Mouse (Mus musculus) activated CD4-positive, CD25-positive, alpha-beta regulatory T cell, adult 4 months (primary cell): Measurements from ENCODE around the gene Lgsn. TPM values are rescaled to one million over a fixed set of nuclear protein-coding genes. Genes with fewer than 3 reads are reported as not detected.
A peak's percentile ranks its signal among the peaks of the same experiment; 100 is the strongest.

Source experiments
- ATAC-seq: one replicate; pipeline ENCODE4 v1.8.0; 2017
- polyA plus RNA-seq, 2 experiments: library from polyadenylated mRNA; unstranded; fragments of 100-300 nt; shearing (Covaris generic); gene quantifications; one replicate each; pipeline ENCODE4 v1.2.1; 2017

Gene Lgsn
- polyA plus RNA-seq = not detected

DNA sequence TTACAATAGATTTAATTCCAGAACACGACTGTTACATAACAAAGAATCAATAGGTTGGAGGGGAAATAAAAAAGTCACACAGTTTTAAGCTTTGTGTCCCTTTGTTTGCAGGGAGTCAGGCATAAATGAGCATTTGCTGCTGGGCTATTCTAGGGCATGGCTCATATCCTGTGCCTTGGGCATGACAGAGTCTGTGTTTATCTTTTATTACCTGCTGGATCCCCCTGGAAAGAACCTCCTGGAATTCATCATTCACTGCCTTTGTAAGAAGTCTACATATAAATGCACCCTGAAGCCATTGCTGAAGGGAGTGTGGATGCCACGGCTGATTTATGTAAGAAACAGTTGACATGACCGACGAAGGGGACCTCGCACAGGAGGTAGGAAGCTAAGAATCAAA lies at the start of gene Lgsn:
TSS of gene Lgsn (plus strand) at position 301 of the 400 bp plus-strand sequence.
- no peak for ATAC-seq

DNA sequence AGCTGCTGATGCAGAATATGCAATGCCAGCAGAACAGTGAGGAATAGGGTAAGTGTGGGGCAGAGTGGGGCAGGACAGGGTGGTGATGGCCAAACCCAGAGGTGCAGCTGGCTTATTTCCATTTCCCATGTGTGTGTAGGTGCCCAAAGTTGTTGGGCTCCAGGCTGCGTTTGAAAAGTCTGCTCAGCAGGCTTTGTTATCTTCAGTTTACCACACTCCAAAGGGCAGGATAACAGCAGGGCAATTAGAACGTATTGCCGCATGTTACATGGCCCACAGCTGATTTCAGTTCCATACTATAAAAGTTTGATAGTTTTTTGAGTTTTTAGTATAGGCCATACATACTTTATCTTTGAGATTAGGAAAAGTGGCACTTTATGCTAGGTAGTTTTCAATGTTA lies 37.8 kb upstream of the Lgsn start:
- ATAC-seq = no peak

DNA sequence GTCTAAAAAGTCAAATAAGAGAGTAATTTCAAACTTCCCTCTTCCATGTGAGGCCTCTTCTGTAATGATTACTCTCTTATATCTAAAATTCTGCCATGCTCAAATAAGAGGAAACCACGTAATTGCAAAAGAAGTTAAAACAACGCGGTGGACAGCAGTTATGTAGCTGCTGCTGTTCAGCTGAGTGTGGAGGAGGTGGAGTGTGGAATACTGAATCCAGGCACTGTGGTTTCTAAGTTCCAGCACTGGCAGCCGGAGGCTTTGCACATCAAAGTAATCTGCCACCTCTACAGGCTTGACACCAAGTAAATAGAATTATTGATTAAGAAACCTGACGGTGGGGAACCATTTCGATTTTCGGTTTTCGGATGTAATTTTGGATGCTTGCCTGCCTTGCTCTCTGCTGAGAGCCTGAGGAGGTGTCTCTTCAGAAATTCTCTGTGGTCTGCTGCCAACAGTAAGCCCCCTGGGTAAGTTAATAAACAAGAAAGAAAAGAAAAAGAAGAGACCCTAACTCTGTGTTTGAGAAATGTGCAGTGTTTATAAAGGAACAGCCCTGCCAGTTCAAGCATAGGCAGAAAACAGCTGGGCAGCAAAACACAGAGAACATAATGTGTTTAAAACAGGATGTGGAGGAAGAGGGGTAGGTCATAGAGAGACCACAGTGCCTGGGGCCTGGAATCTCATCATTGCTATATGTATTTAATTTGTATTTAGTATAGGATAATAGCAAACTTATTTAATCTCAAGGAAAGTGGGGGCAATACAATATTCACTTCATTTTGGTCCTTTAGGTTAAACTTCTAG lies 33.7 kb upstream of the Lgsn start:
- ATAC-seq = no peak

DNA sequence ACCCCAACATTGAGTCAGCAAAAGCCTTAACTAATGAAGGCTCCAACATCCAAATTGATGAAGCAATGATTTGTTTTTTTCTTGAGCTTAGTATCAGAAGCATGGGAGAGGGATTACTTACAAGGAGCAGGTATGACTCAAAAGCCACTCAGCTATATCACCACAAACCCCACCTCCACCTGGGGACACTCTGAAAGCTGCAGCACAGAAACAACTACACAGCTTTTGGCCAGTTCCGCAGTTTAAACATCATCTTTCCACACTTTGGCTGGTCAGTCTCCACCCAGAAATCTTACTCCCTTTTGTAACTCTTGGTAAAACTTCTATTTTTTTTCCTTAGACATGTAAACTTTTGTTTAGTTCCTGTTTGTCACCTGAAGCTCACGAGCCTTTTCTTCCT lies 32.6 kb upstream of the Lgsn start:
- ATAC-seq = no peak

DNA sequence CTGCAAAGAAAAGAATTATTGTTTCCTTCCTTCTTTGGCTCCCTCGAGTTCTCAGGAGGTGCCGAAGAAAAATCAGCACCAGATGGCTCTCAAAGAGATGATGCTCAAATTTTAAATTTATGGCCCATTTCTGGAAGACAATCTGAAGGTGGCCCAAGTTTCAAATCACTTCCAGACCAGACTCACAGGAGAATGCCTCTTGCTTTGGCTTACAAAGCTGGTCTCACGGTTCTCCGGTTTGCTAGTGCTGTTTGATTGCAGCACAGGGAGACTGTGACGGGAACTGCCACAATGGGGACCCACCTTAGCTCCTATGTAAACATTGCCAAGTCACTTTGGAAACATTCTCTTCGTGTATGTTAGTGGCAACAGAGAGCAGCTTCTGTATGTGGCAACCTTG lies 26.5 kb upstream of the Lgsn start:
- no peak for ATAC-seq

DNA sequence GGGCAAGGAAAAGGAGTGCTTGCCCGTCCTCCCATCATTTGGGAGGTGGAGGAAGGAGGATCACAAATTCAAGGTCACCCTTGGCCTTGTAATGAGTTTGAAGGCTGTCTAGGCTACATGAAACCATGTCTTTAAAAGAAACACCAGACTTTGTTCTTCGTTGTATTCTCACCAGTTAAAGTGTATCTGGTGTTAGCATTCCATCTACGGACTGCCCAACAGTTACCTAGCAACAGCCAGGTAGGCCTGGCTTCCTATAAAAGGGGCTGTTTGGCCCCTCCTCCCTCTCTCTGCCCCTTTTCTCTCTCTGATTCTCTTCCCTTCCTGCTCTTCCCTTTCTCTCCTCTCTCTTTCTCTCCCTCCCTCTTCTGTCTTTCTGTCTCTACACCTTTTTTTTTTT lies 25.7 kb upstream of the Lgsn start:
- ATAC-seq = no peak

DNA sequence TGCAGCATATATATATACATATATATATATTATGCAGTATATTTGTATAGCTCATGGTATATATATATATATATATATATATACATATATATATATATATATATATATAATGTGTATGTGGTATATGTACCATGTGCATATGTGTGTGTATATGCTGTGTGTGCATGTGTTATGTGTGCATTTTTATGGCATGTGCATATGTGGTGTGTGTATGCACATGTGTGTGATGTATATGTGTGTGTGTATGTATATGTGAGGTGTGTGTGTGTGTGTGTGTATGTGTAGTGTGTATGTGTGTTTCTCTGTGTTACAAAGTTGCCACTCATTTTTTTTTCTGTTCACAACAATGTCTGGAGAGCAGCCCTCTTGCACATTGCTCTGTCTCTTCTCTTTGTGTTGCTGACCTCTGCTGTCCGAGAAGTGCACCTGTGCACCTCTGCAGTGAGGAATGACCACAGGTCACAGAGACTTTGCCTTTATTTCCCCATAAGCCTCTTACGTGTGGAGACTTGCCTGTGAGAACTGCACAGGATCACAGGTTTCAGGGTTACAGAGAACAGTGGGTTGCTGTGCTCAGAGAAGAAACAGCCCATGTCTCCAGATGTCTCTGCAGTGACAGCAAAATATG lies 23.3 kb upstream of the Lgsn start:
- ATAC-seq = no peak

DNA sequence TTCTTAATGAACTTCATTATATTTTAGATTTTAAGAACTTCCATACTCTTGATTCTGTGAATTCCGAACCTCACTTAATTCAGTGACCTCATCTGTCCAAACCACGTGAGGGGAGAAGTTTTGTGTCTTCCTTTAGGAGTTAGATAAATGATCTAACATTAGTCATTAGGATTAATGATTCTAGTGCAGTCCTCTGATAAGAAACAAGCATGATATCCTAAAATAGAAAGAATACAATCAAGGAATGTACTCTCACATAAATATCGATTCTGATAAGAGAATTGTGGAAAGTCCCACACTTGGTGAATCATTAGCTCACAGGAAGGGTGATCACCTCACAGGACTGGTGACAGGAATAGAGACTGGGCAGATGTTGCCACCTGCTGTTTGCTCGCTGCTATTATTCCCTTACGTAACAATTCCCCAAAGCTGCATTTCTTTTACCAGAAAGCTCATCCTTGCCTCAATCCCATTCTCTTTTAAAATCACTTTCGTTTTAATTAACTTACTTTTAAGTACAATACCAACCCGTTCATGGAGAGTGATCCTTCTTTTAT lies 22.3 kb upstream of the Lgsn start:
- ATAC-seq = peak; percentile 66

DNA sequence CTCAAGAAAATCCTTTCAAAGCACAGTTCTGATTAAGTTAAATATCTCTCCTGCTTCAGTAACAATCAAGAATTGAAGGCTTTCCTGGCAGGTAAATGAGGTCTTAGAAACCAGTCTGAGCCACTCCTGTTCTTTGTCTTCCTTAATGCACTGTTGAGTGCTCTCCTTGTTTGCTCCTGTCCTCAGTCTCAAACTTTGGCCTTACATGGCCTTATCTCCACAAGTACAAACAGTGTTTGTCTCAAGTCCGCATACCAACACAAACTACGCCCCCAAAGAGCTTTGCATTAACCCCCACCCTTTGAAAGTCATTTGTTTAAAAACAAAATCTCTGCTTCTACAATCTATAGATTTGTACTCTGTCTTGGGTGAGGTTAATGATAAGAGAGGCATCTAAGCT lies 20.0 kb upstream of the Lgsn start:
- ATAC-seq = no peak

DNA sequence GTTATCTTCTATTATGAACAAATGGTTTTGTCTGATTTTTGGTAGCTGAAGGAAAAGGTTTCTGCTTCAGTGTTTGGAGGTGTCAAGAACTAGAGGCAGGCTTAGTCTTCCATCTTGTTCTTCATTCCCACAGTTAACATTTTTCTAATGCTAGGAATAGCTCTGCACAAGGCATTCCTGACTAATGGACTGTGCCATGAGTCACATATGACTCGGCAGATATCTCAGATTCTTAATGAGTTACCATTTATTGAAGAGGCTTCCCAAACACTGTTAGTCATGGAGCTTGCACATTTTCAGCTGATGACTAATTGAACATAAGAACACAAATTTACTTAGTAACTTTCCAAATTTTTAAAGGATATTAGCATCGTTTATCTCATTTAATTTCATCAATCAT lies 19.3 kb upstream of the Lgsn start:
- no peak for ATAC-seq

DNA sequence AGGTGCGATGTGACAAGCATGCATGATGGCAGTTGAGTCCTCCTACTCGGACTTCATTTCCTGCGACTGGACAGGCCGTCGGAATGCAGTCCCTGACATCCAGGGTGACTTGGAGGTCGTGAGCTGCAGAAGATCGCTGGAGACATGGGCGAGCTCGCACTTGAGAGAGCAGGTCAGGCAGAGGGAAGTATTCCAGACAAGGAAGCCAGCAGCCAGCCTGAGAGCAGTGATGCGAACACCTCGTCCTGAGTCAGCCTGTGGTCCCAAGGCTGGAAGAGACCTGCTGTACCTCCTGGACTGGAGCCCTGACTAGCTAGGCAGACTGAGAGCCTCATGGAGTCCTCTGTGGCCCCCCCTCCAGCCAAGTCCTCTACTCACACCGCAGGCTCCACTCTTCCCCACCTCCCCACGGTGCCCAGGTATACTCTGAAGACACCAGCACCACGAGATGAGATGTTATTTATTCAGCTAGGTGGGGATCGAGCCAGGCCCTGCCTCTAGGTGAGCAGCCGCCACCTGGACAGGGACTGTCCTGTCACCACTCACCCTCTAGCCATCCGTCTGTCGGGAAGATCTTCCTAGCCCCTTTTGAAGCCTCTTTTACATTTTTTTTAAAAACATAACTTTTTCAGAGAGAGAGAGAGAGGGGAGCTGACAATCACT lies 11.5 kb upstream of the Lgsn start:
- no peak for ATAC-seq

DNA sequence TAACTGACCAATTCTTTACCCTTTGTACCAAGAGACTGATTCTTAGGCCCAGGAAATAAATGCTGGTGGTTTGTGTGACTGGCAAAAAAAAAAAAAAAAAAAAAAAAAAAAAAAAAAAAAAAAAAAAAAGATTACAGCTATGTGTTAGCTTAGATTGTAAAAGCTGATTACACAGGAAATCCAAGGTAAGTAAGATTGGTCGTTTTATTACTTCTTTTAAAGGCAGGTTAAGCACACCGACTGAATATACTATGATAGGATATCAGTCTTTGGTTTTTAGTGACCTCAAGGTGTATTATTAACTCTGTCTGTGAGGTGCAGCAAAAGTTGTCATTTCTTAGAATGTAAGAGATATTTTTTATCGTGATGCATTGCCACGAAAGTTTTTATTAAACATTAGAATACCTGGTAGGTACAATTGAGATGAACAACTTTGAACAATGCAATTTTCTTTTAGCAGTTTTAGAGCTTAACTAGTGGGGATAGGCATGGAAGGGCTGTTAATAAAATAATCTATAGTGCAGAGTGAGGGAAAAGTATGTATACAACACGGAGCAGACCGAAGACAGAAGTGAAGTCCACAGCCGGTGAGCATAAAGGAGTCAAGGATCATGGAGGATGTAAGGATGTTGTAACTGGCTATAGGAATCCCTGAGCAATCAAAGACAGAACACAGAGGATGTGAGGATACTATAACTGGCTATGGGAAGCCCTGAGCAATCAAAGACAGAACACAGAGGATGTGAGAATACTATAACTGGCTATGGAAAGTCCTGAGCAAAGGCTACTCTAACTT lies 10.7 kb upstream of the Lgsn start:
- no peak for ATAC-seq

DNA sequence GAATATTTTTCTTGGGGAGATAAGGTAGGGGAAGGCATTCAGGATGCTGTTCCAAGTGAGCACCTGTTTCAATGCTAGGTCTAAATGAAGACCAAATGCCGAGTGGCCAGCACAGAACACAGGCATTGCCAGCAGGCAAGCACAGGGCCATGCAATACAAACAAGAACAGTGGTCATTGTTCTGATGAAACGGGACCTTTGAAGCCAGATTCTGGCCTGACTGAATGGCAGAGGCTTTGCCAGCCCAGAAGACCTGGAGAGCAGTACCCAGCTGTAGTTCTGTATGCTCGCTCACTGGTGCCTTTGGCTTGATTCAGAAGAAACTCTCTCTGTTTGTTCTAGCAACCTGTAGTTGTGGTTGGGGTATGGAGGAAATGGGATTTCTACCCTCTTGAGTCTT lies 800 bp upstream of the Lgsn start:
- no peak for ATAC-seq

DNA sequence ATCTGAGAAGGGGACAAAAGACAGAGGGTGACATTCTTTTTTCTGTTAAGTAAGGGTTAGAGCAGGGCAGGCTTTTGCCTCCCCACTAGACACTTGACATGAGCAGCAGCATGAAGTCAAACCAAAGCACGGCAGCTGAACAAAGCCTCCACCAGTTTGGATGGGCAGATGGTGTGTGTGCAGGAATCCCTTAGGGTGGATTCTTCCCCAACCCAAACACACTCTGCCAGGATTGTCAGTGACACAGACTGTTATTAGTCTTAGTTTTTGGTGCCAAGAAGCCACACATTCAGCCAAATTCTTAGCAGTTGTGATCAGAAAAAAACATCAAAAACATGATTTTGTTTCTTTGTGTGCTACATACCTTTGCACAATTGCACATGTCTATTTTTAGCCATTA lies 2.1 kb downstream of the Lgsn start:
- no peak for ATAC-seq

DNA sequence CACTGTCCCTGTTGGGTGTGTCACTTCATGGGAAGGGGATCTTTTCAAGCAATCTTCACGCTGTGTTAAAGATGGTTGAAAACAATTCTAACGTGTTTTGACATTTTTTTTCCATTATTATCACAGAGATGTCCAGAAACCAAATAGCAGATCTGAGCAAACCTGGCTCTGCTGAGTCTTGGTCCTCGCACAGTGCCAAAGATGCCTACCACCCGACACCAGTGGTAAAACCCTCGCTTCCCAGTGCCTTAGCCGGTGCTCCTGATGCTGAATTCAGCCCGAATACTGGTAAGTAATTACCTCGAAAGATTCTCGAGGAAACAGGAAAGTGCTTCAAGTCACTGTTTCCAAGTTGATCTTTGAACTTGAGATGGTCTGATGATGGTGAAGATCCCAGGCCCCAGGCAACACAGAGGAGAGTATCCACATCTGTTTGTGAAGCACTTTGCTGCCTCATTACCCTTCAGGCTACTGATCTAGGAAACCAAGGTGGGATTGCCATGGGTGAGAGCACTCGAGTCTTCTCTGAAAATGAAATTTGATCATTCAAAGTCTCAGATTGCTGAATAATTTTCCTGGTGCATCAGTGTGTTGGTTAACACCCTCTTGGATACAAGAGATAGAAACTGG lies 14.2 kb downstream of the Lgsn start:
- no peak for ATAC-seq

DNA sequence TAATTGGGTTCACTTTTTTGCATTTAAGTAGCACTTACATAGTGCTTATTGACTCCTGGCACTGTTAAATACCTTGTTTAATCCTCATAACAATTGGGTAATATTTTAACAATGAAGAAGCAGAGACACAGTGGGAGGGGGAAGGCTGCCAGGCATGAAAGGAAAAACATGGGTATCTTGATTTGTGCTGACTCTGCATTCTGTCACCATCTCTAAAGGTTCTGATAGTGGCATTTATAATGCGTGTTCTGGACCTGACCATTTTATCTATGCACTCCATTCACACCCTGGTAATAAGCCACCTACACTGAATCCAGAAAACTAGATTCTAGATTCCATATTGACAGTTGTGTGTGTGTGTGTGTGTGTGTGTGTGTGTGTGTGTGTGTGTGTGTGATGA lies 19.4 kb downstream of the Lgsn start:
- no peak for ATAC-seq

DNA sequence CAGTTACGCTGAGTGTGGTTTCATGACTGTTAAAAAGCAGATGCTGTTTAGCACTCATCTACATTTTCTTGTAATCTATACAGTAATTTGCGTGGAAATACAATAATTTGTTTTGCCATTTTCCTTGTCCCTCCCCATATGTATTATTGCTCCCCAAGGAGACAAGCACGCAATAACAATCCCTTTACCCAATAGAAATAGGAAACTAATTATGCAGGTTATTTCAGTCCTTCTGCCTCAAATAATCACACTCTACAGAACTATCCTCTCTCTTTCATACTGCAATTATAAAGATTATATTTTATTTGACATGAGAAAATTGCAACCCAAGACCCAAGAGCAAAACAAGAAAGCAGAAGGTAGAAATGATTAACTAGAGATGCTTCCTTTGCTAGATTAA lies 20.8 kb downstream of the Lgsn start:
- no peak for ATAC-seq

DNA sequence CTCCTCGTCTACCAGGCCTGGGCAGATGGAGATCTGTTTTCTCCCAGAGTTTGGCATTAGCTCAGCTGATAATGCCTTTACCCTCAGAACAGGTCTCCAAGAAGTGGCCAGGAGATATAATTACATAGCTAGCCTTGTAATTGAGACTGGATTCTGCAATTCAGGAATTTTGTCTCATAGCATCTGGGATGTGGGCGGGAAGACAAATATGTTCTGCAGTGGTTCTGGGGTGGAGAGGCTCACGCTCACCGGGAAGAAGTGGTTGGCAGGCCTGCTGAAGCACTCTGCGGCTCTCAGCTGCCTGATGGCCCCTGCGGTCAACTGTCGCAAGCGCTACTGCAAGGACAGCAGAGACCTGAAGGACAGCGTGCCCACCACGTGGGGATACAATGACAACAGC lies 27.6 kb downstream of the Lgsn start:
- no peak for ATAC-seq

DNA sequence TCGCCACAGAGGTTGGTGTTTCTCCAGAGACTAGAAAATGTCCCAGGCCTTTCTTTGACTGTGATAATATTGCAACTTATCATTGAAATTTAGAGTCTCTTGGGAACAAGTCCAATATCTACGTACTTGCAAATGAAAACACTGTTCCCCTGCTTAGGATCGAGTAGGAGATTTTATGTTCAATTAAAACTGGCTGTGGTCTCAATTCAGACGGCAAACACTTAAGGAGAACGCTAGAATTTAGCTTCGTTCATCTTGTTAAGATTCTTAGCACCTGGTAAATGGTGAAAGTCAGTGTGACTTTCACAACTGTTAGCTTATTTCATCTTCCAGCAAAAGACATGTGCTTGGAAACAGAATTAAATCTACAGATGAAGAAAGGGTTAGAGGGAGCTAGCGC lies 29.1 kb downstream of the Lgsn start:
- ATAC-seq = no peak

DNA sequence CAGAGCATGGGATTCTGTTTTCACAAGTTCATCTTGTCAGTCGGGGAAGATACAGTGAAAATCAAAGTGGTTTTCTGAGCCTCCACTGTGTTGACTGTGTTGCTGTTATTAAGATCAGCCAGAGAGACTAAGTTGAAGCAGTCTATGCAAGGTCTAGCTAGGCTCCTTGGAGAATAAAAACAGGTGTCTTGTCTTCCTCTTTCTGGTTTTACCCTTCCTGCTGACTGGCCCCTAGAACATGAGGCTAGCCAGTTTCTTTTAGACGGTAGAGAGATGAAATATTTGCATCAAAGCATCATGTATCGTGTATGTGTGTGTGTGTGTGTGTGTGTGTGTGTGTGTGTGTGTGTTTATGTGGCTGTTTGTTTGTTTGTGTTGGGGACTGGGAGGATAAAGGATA lies 29.6 kb downstream of the Lgsn start:
- no peak for ATAC-seq

DNA sequence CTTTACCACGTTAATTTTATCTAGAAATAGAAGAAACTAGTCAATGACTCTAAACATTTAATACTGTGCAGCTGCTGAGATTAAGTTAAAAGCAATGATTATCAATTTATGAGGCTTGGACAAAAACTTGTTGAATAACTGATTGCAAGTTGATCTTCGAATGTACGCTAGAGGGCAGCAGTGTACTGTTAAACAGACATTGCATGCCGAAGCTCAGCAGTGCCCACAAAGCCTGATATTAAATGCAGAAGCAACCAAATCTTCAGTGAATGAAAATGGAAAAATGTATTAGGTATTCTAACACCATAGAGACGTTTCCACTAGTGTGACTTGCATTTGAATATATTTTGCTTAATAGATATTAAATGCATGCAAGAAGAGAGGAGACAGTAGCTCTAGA lies 33.9 kb downstream of the Lgsn start:
- ATAC-seq = no peak

DNA sequence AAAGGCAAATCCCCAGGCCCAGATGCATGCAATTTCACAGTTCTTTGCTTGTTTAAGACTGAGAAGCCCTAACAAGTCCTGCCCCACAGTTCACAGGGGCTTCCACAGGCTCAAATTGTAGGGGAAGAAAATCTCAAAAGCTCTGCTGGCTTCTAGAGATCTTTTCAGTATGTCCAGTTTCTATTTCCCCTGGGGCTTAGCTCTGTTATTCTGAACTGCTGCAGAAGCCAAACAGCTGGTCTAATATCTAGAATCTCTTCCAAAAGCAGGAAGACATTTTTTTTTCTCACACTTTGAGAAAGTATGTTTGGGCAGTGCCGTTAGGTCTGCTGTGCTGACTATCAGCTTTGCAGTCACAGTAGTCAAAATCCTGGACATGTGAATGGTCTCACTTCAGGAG lies 38.6 kb downstream of the Lgsn start:
- ATAC-seq = no peak
